Mouse (Mus musculus) liver, postnatal 0 days (tissue): Measurements from ENCODE around the gene Jup. TPM values are rescaled to one million over a fixed set of nuclear protein-coding genes. Genes with fewer than 3 reads are reported as not detected.

Source experiments
- ATAC-seq: fragments of 200-750 bp; cut with Nextera tagmentation; 2 replicates; pipeline ENCODE4 v1.8.0; 2017; ENCODE audit warnings: mild to moderate bottlenecking, moderate library complexity
- DNase-seq: peaks from one replicate; pipeline ENCODE4 v3.0.0-alpha.2; 2016
- H3K27ac ChIP-seq: fragments of 300-500 bp; sonication (generic); 2 replicates; pipeline ENCODE4 v1.5.1; 2014; ENCODE audit warnings: antibody characterized with exemption, moderate library complexity, mild to moderate bottlenecking, low read depth
- H3K27me3 ChIP-seq: fragments of 300-500 bp; sonication (generic); 2 replicates; pipeline ENCODE4 v1.6.1; 2014; ENCODE audit warnings: low read length, control low read depth, mixed read lengths; ENCODE audit not compliant: insufficient read depth
- H3K36me3 ChIP-seq: fragments of 300-500 bp; sonication (generic); replicated peaks from 2 replicates; pipeline ENCODE4 v1.6.1; 2014; ENCODE audit warnings: mild to moderate bottlenecking, control low read depth, low read length, moderate library complexity, mixed read lengths; ENCODE audit not compliant: insufficient read depth
- H3K4me1 ChIP-seq: fragments of 300-500 bp; sonication (generic); 2 replicates; pipeline ENCODE4 v1.6.1; 2014; ENCODE audit warnings: antibody characterized with exemption, mild to moderate bottlenecking, control low read depth; ENCODE audit not compliant: insufficient read depth
- H3K4me2 ChIP-seq: fragments of 300-500 bp; sonication (generic); 2 replicates; pipeline ENCODE4 v1.6.1; 2014; ENCODE audit warnings: low read depth, mild to moderate bottlenecking, low read length, moderate library complexity, mixed read lengths
- H3K4me3 ChIP-seq: fragments of 300-500 bp; sonication (generic); 2 replicates; pipeline ENCODE4 v1.5.1; 2014; ENCODE audit warnings: low read depth, low read length
- H3K9ac ChIP-seq: fragments of 300-500 bp; sonication (generic); replicated peaks from 2 replicates; pipeline ENCODE4 v1.6.1; 2014; ENCODE audit warnings: mild to moderate bottlenecking, moderate library complexity
- H3K9me3 ChIP-seq: fragments of 300-500 bp; sonication (generic); 2 replicates; pipeline ENCODE4 v1.6.1; 2016; ENCODE audit warnings: mild to moderate bottlenecking, control low read depth, low read length, mixed read lengths
- CTCF ChIP-seq: sonication (generic); IDR thresholded peaks from 2 replicates; pipeline ENCODE4 v1.5.1; 2016; ENCODE audit warnings: antibody characterized with exemption, low read depth
- EP300 ChIP-seq: IDR thresholded peaks from 2 replicates; pipeline ENCODE4 v1.6.1; 2016; ENCODE audit warnings: antibody characterized with exemption, low read depth, mild to moderate bottlenecking
- WGBS: fragments of 180-500 bp; shearing (Covaris S2); extraction: QIAGEN DNeasy Blood & Tissue Kit; methylation state at CpG from one replicate; pipeline ENCODE4 v1.1.7; 2014; ENCODE audit not compliant: insufficient replicate concordance; 5-methylcytosine and 5-hydroxymethylcytosine counted together
- microRNA-seq: library from miRNA; unstranded; fragments of <30 nt; microRNA quantifications from one replicate; pipeline ENCODE4, GENCODE M21; 2016
- polyA plus RNA-seq: library from polyadenylated mRNA; unstranded; fragments of >200 nt; fragmentation: Nextera tagmentation; extraction: Ambion mirVana; gene quantifications from 2 replicates; pipeline ENCODE4 v1.2.1, GENCODE M21; 2015

Gene Jup
- polyA plus RNA-seq, 1 experiment from 2014 or later = 17.5 TPM

- peak; percentile 83 for TF ChIP-seq EP300
- TF ChIP-seq CTCF = peak; percentile 44
Measured at GRCm38 (mm10) chr11:100320172-100320630, 77.4 kb downstream of the Jup start.

GRCm38 (mm10) chr11:100319492-100320171 is 77.9 kb downstream of the Jup start, which contains the start of gene Eif1:
Gene Eif1, plus strand, starts transcription at chr11:100319885.
- WGBS = under 1% methylated on average over 46 of the region's 58 CpGs
- Histone ChIP-seq H3K4me3 (peak within 1 kb of the TSS; percentile 90), H3K4me2 (peak within 1 kb of the TSS; percentile 85), H3K27ac (peak within 1 kb of the TSS; percentile 100), H3K9me3 (no peaks in the 10 kb centered on the region), H3K27me3 (no peaks in the 10 kb centered on the region), H3K36me3 (peaks cover 18% of the 10 kb centered on the region), H3K4me1 (peaks cover 29% of the 10 kb centered on the region), H3K9ac (peak within 1 kb of the TSS; percentile 98)
- DNase-seq (peak; percentile 100), ATAC-seq (peak; percentile 75)
- TF ChIP-seq CTCF (no peak), EP300 (no peak)

More at GRCm38 (mm10) chr11:100320172-100320630, 77.4 kb downstream of the Jup start:
- peak; percentile 79 for ATAC-seq
- 1% methylated on average over 28 of the region's 40 CpGs for WGBS
- Histone ChIP-seq H3K36me3 (peaks cover 18% of the 10 kb centered on the region), H3K4me1 (peaks cover 26% of the 10 kb centered on the region), H3K4me2 (peak overlapping the region; percentile 85), H3K4me3 (peak overlapping the region; percentile 90), H3K9ac (peak overlapping the region; percentile 98), H3K27ac (peak overlapping the region; percentile 100), H3K27me3 (no peaks in the 10 kb centered on the region), H3K9me3 (no peaks in the 10 kb centered on the region)
- DNase-seq = peak; percentile 99

Small RNAs within 50 kb of the gene (microRNA-seq; reads per million reads assigned to microRNA genes)
- not detected for gene Gm27374

Other genes with a start within 250 kb of the Jup start
- gene Krt19, start 249.1 kb downstream of the Jup start, polyA plus RNA-seq = 5.5 and 7.8 TPM in 2 replicates
- not detected in 2 replicates for gene Krt9, start 204.5 kb downstream of the Jup start, polyA plus RNA-seq
- gene Krt14, start 190.2 kb downstream of the Jup start, polyA plus RNA-seq = 0.32 and 1.2 TPM in 2 replicates
- not detected in 2 replicates for gene Krt16, start 148.9 kb downstream of the Jup start, polyA plus RNA-seq
- gene Krt17, start 136.7 kb downstream of the Jup start, polyA plus RNA-seq = 0.08 and 0.09 TPM in 2 replicates
- not detected in 2 replicates for gene Krt42, start 127.9 kb downstream of the Jup start, polyA plus RNA-seq
- gene Eif1, start 77.9 kb downstream of the Jup start, polyA plus RNA-seq = 1,752 and 1,956 TPM in 2 replicates
- gene Gast, start 63.4 kb downstream of the Jup start, polyA plus RNA-seq = not detected in 2 replicates
- gene Hap1, start 41.6 kb downstream of the Jup start, polyA plus RNA-seq = 0.78 and 0.81 TPM in 2 replicates
- 3.4 and 4.6 TPM in 2 replicates for gene P3h4, start 17.1 kb upstream of the Jup start, polyA plus RNA-seq
- 7.4 and 9.0 TPM in 2 replicates for gene Fkbp10, start 17.9 kb upstream of the Jup start, polyA plus RNA-seq
- 11.1 and 11.9 TPM in 2 replicates for gene Nt5c3b, start 44.0 kb upstream of the Jup start, polyA plus RNA-seq
- gene Klhl10, start 44.2 kb upstream of the Jup start, polyA plus RNA-seq = 0.07 TPM in 2 replicates
- gene Klhl11, start 75.0 kb upstream of the Jup start, polyA plus RNA-seq = 0.88 and 1.3 TPM in 2 replicates
- gene Acly, start 130.2 kb upstream of the Jup start, polyA plus RNA-seq = 24.4 and 29.8 TPM in 2 replicates
- gene Ttc25, start 147.8 kb upstream of the Jup start, polyA plus RNA-seq = 0.11 and 0.22 TPM in 2 replicates
- gene Cnp, start 177.1 kb upstream of the Jup start, polyA plus RNA-seq = 20.2 and 21.9 TPM in 2 replicates
- gene Nkiras2, start 221.5 kb upstream of the Jup start, polyA plus RNA-seq = 18.3 and 19.2 TPM in 2 replicates
- gene Dnajc7, start 222.4 kb upstream of the Jup start, polyA plus RNA-seq = 45.1 and 49.1 TPM in 2 replicates